Mouse (Mus musculus) embryonic facial prominence, embryonic 13.5 days (tissue): Measurements from ENCODE around the gene Fgfr2. TPM values are rescaled to one million over a fixed set of nuclear protein-coding genes. Genes with fewer than 3 reads are reported as not detected.

ENCODE experiments used
- ATAC-seq: fragments of 200-750 bp; cut with Nextera tagmentation; 2 replicates; pipeline ENCODE4 v1.8.0; 2017; ENCODE audit warnings: low read depth; ENCODE audit not compliant: insufficient number of reproducible peaks, insufficient read depth, low FRiP score, low TSS enrichment
- H3K27ac ChIP-seq: fragments of 300-500 bp; sonication (generic); 2 replicates; pipeline ENCODE4 v1.5.1; 2015; ENCODE audit warnings: moderate library complexity, mild to moderate bottlenecking, inconsistent platforms
- H3K27me3 ChIP-seq: fragments of 300-500 bp; sonication (generic); 2 replicates; pipeline ENCODE4 v1.6.1; 2015; ENCODE audit warnings: mild to moderate bottlenecking, inconsistent platforms
- H3K36me3 ChIP-seq: fragments of 300-500 bp; sonication (generic); 2 replicates; pipeline ENCODE4 v1.6.1; 2015; ENCODE audit warnings: mild to moderate bottlenecking, inconsistent platforms
- H3K4me1 ChIP-seq: fragments of 300-500 bp; sonication (generic); 2 replicates; pipeline ENCODE4 v1.6.1; 2015; ENCODE audit warnings: inconsistent platforms
- H3K4me2 ChIP-seq: fragments of 300-500 bp; sonication (generic); 2 replicates; pipeline ENCODE4 v1.6.1; 2015; ENCODE audit warnings: moderate library complexity, mild to moderate bottlenecking, inconsistent platforms
- H3K4me3 ChIP-seq: fragments of 300-500 bp; sonication (generic); 2 replicates; pipeline ENCODE4 v1.5.1; 2015; ENCODE audit warnings: mild to moderate bottlenecking, inconsistent platforms
- H3K9ac ChIP-seq: fragments of 300-500 bp; sonication (generic); 2 replicates; pipeline ENCODE4 v1.6.1; 2015; ENCODE audit warnings: mild to moderate bottlenecking, inconsistent platforms
- H3K9me3 ChIP-seq: fragments of 300-500 bp; sonication (generic); 2 replicates; pipeline ENCODE4 v1.6.1; 2016; ENCODE audit warnings: inconsistent platforms
- WGBS: fragments of 180-500 bp; shearing (Covaris S2); methylation state at CpG from one replicate; pipeline ENCODE4 v1.1.7; 2015; ENCODE audit warnings: mixed read lengths; 5-methylcytosine and 5-hydroxymethylcytosine counted together
- polyA plus RNA-seq: library from polyadenylated mRNA; unstranded; fragments of >200 nt; fragmentation: Nextera tagmentation; extraction: Ambion mirVana; gene quantifications from 2 replicates; pipeline ENCODE4 v1.2.1, GENCODE M21; 2015

Fgfr2 gene
- polyA plus RNA-seq, 1 experiment from 2014 or later: 174 TPM

GRCm38 (mm10) chr7:130935793-130936471 is 2187.2 kb downstream of the Fgfr2 start, which contains the start of gene Htra1:
TSS of gene Htra1 (plus strand) at chr7:130936111.
- Histone ChIP-seq H3K9ac (peak within 1 kb of the TSS; percentile 71), H3K4me2 (peak within 1 kb of the TSS; percentile 92), H3K4me1 (peaks cover 20% of the 10 kb centered on the region), H3K9me3 (no peaks in the 10 kb centered on the region), H3K36me3 (no peaks in the 10 kb centered on the region), H3K4me3 (peak within 1 kb of the TSS; percentile 56), H3K27ac (no peak within 1 kb of the TSS), H3K27me3 (peaks cover 73% of the 10 kb centered on the region)
- under 1% methylated on average over 70 of the region's 70 CpGs for WGBS
- ATAC-seq: peak; percentile 81

DNA sequence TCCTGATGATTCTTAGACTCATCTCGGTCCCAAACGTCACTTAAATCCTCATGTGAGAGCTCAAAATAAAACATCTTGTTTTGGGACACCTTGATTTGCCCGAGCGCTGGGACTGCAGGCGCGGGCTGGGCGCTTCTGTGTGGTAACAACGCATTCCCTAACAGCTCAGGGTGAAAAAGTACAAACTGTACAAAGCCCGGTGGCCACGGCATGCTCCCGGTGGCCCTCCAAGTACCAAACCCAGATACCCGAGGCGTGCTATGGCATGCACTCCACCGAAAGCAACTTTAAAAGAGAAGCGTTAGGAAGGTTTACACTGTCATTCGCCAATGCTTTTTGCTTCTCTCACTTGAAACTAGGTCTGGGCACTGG is 2187.7 kb downstream of the Fgfr2 start:
- ATAC-seq: no peak
- H3K27me3 ChIP-seq: peaks cover 73% of the 10 kb centered on the region
- no peak overlapping the region for H3K27ac ChIP-seq
- peak overlapping the region; percentile 56 for H3K4me3 ChIP-seq
- H3K36me3 ChIP-seq: no peaks in the 10 kb centered on the region
- no peaks in the 10 kb centered on the region for H3K9me3 ChIP-seq
- H3K4me2 ChIP-seq: peak overlapping the region; percentile 92
- peak overlapping the region; percentile 71 for H3K9ac ChIP-seq
- 9% methylated on average over 16 of the region's 16 CpGs for WGBS
- H3K4me1 ChIP-seq: peaks cover 20% of the 10 kb centered on the region

DNA sequence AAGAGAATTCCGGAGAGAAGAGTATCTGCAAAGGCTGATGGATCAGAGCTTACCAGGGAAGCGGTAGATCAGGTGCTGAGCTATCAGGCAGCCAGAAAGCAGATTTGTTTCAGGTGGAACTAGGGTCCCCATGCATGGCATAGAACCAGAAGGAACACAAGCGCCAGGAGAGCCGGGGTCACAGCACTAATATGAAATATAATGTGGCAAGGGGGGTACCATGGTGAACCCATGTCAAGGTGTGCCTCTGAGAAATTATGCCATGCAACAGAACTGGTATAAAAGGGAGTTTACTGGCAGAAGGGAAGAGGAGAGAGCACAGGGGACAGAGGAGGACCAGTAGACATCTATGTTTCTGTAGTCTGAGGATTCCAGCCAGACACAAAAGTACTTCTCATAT is 2188.5 kb downstream of the Fgfr2 start:
- Histone ChIP-seq H3K4me1 (peaks cover 20% of the 10 kb centered on the region), H3K9ac (no peak overlapping the region), H3K27ac (no peak overlapping the region), H3K4me2 (no peak overlapping the region), H3K9me3 (no peaks in the 10 kb centered on the region), H3K4me3 (no peak overlapping the region), H3K36me3 (no peaks in the 10 kb centered on the region), H3K27me3 (peaks cover 68% of the 10 kb centered on the region)
- 83% methylated on average over 4 of the region's 4 CpGs for WGBS
- ATAC-seq: no peak

- Histone ChIP-seq H3K36me3 (no peaks in the 10 kb centered on the region), H3K4me3 (no peak overlapping the region), H3K27ac (no peak overlapping the region), H3K4me1 (peaks cover 20% of the 10 kb centered on the region), H3K4me2 (no peak overlapping the region), H3K9me3 (no peaks in the 10 kb centered on the region), H3K9ac (no peak overlapping the region), H3K27me3 (peaks cover 52% of the 10 kb centered on the region)
- no peak for ATAC-seq
- WGBS: 75% methylated on average over 9 of the region's 9 CpGs
Measured at GRCm38 (mm10) chr7:130932921-130933320, 2190.2 kb downstream of the Fgfr2 start.

DNA sequence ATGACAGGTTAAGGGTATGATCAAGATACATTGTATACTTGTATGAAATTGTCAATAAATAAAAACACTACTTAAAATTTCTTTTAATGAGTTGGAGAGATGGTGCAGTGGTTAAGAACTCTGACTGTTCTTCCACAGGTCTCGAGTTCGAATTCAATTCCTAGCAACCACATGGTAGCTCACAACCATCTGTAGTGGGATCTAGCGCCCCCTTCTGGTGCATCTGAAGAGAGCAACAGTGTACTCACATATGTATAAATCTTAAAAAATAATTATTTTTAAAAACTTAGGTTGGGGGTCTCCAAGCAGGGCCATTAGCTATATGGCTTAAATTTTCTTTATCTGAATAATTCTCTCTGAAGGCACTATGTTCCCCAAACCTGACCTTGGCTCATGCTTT is 2192.7 kb downstream of the Fgfr2 start:
- Histone ChIP-seq H3K4me2 (no peak overlapping the region), H3K4me1 (peaks cover 4% of the 10 kb centered on the region), H3K9me3 (no peaks in the 10 kb centered on the region), H3K4me3 (no peak overlapping the region), H3K27ac (no peak overlapping the region), H3K36me3 (no peaks in the 10 kb centered on the region), H3K27me3 (peaks cover 27% of the 10 kb centered on the region), H3K9ac (no peak overlapping the region)
- ATAC-seq: no peak
- 64% methylated on average over 3 of the region's 3 CpGs for WGBS

- Histone ChIP-seq H3K36me3 (no peaks in the 10 kb centered on the region), H3K9ac (no peak overlapping the region), H3K27me3 (no peaks in the 10 kb centered on the region), H3K27ac (no peak overlapping the region), H3K4me3 (no peak overlapping the region), H3K9me3 (no peaks in the 10 kb centered on the region), H3K4me1 (no peaks in the 10 kb centered on the region), H3K4me2 (no peak overlapping the region)
- ATAC-seq: no peak
- 68% methylated on average over 13 of the region's 13 CpGs for WGBS
Measured at GRCm38 (mm10) chr7:130922981-130923731, 2200.0 kb downstream of the Fgfr2 start.

GRCm38 (mm10) chr7:130918260-130918659 is 2204.9 kb downstream of the Fgfr2 start:
- WGBS: 67% methylated on average over 2 of the region's 2 CpGs
- H3K36me3 ChIP-seq: peaks cover 8% of the 10 kb centered on the region; the same call in 1 of the 2 replicates
- no peak overlapping the region for H3K27ac ChIP-seq
- ATAC-seq: no peak
- no peaks in the 10 kb centered on the region for H3K4me1 ChIP-seq
- no peaks in the 10 kb centered on the region for H3K27me3 ChIP-seq
- no peak overlapping the region for H3K4me3 ChIP-seq
- no peaks in the 10 kb centered on the region for H3K9me3 ChIP-seq
- H3K9ac ChIP-seq: no peak overlapping the region
- H3K4me2 ChIP-seq: no peak overlapping the region

- H3K9me3 ChIP-seq: no peaks in the 10 kb centered on the region
- H3K27me3 ChIP-seq: no peaks in the 10 kb centered on the region
- H3K9ac ChIP-seq: no peak overlapping the region
- no peak overlapping the region for H3K27ac ChIP-seq
- no peak overlapping the region for H3K4me3 ChIP-seq
- H3K36me3 ChIP-seq: peaks cover 24% of the 10 kb centered on the region
- no peak overlapping the region for H3K4me2 ChIP-seq
- ATAC-seq: no peak
- no peaks in the 10 kb centered on the region for H3K4me1 ChIP-seq
- 45% methylated on average over 5 of the region's 5 CpGs for WGBS
Measured at GRCm38 (mm10) chr7:130914693-130915363, 2208.3 kb downstream of the Fgfr2 start.

- Histone ChIP-seq H3K36me3 (peaks cover 34% of the 10 kb centered on the region), H3K9me3 (no peaks in the 10 kb centered on the region), H3K4me2 (no peak overlapping the region), H3K27me3 (no peaks in the 10 kb centered on the region), H3K27ac (no peak overlapping the region), H3K9ac (no peak overlapping the region), H3K4me3 (no peak overlapping the region), H3K4me1 (no peaks in the 10 kb centered on the region)
- ATAC-seq: no peak
- 93% methylated on average over 14 of the region's 14 CpGs for WGBS
Measured at GRCm38 (mm10) chr7:130910841-130911240, 2212.3 kb downstream of the Fgfr2 start.

- Histone ChIP-seq H3K27ac (no peak overlapping the region), H3K9me3 (no peaks in the 10 kb centered on the region), H3K9ac (no peak overlapping the region), H3K36me3 (peaks cover 29% of the 10 kb centered on the region), H3K4me2 (no peak overlapping the region), H3K4me1 (no peaks in the 10 kb centered on the region), H3K4me3 (no peak overlapping the region), H3K27me3 (no peaks in the 10 kb centered on the region)
- no peak for ATAC-seq
- 87% methylated on average over 13 of the region's 13 CpGs for WGBS
Measured at GRCm38 (mm10) chr7:130904571-130905365, 2218.4 kb downstream of the Fgfr2 start.

DNA sequence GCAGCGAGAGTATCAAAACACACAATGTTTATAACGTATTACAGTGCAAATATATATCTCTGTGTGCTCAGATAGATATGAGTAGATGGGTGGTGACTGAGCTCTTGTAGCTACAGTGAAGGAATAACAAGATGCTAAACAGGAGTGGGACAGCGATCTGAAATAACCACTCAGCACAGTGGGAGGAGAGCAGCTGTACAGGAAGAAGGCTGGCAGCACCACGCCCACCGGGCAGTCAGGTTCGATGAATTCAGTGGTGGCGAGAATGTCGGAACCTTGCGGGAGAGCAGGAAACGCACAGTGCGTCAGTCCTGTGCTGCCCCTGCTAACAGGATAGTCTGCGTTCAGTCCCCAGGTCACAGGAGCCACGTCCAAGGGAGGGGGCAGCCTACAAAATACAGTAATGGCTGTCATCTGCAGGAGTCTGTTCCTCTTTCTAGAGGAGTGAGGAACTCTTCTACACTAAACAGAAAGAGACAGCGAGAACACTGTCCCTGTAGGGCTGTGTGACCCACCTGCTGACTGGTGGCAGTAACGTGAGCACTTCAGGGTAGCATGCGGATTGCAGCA is 2219.6 kb downstream of the Fgfr2 start:
- Histone ChIP-seq H3K4me1 (no peaks in the 10 kb centered on the region), H3K27me3 (no peaks in the 10 kb centered on the region), H3K9ac (no peak overlapping the region), H3K27ac (no peak overlapping the region), H3K4me3 (no peak overlapping the region), H3K9me3 (no peaks in the 10 kb centered on the region), H3K4me2 (no peak overlapping the region), H3K36me3 (peaks cover 26% of the 10 kb centered on the region)
- 85% methylated on average over 16 of the region's 16 CpGs for WGBS
- no peak for ATAC-seq
